Mouse (Mus musculus) CH12.LX (cell line): Measurements from ENCODE around the gene Pabpc6. TPM values are rescaled to one million over a fixed set of nuclear protein-coding genes. Genes with fewer than 3 reads are reported as not detected.

Source experiments
- DNase-seq: peaks from one replicate; pipeline ENCODE4 v3.0.0-alpha.2; 2013; ENCODE audit errors: extremely low read depth
- H3K27ac ChIP-seq: 2 replicates; pipeline ENCODE4 v1.5.1; 2012; ENCODE audit warnings: low read depth, mild to moderate bottlenecking, control low read depth, moderate library complexity; ENCODE audit not compliant: insufficient read depth
- H3K27me3 ChIP-seq: replicated peaks from 2 replicates; pipeline ENCODE3; 2012; ENCODE audit warnings: inconsistent platforms
- H3K36me3 ChIP-seq, 2 experiments: replicated peaks in 1 of 2; 2 replicates each; pipeline versions ENCODE3 to v1.6.1; 2012; ENCODE audit warnings: inconsistent platforms in 1 of 2, low read length in 1 of 2, mild to moderate bottlenecking in 1 of 2, mixed read lengths in 1 of 2, moderate library complexity in 1 of 2; ENCODE audit not compliant: control insufficient read depth in 1 of 2, insufficient read depth in 1 of 2
- H3K4me1 ChIP-seq, 2 experiments: 2 replicates each; pipeline ENCODE4 v1.6.1; 2012; ENCODE audit warnings: inconsistent platforms in 1 of 2, moderate library complexity in 1 of 2; ENCODE audit not compliant: insufficient read depth in 2 of 2, control insufficient read depth in 1 of 2
- H3K4me2 ChIP-seq: 2 replicates; pipeline ENCODE4 v1.6.1; 2012; ENCODE audit warnings: low read depth, mild to moderate bottlenecking, control low read depth; ENCODE audit not compliant: poor library complexity, insufficient read depth, severe bottlenecking
- H3K4me3 ChIP-seq, 3 experiments: fragments of 150-350 bp in 1 of 3; sonication (generic) in 1 of 3; replicated peaks in 1 of 3; 2 replicates each; pipeline versions ENCODE3 to v1.5.1; 2011 to 2012; ENCODE audit warnings: low read depth in 2 of 3, low read length in 2 of 3, mild to moderate bottlenecking in 2 of 3, moderate library complexity in 2 of 3, control low read depth in 1 of 3, improper control_type of control experiment in 1 of 3, inconsistent platforms in 1 of 3, mixed read lengths in 1 of 3; ENCODE audit not compliant: poor library complexity in 1 of 3
- H3K79me2 ChIP-seq: replicated peaks from 2 replicates; pipeline ENCODE4 v1.6.1; 2012; ENCODE audit warnings: mild to moderate bottlenecking, moderate library complexity; ENCODE audit not compliant: control insufficient read depth, poor library complexity, insufficient read depth, severe bottlenecking; ENCODE audit errors: extremely low read depth
- H3K9ac ChIP-seq: 2 replicates; pipeline ENCODE4 v1.6.1; 2012; ENCODE audit warnings: low read depth, mild to moderate bottlenecking, control low read depth, moderate library complexity; ENCODE audit not compliant: insufficient read depth
- H3K9me3 ChIP-seq: replicated peaks from 2 replicates; pipeline ENCODE3; 2012; ENCODE audit warnings: low read length, inconsistent platforms, mixed read lengths
- BHLHE40 ChIP-seq: IDR thresholded peaks from 2 replicates; pipeline ENCODE4 v1.6.1; 2011; ENCODE audit warnings: mild to moderate bottlenecking, low read depth, low read length, improper control_type of control experiment
- CHD2 ChIP-seq: IDR thresholded peaks from 2 replicates; pipeline ENCODE4 v1.6.1; 2011; ENCODE audit warnings: low read length, improper control_type of control experiment
- E2F4 ChIP-seq: IDR thresholded peaks from 2 replicates; pipeline ENCODE4 v1.6.1; 2011; ENCODE audit warnings: low read depth, low read length, improper control_type of control experiment; ENCODE audit not compliant: insufficient replicate concordance
- HCFC1 ChIP-seq: IDR thresholded peaks from 2 replicates; pipeline ENCODE4 v1.6.1; 2012; ENCODE audit warnings: low read depth, mild to moderate bottlenecking, inconsistent platforms, low read length, improper control_type of control experiment
- IRF4 ChIP-seq: IDR thresholded peaks from 2 replicates; pipeline ENCODE4 v1.6.1; 2014; ENCODE audit warnings: low read depth, mild to moderate bottlenecking, inconsistent platforms, low read length, improper control_type of control experiment
- JUN ChIP-seq: IDR thresholded peaks from 2 replicates; pipeline ENCODE4 v1.6.1; 2011; ENCODE audit warnings: low read depth, mild to moderate bottlenecking, low read length, improper control_type of control experiment, moderate library complexity; ENCODE audit not compliant: insufficient read depth
- KAT2A ChIP-seq: IDR thresholded peaks from 2 replicates; pipeline ENCODE4 v1.6.1; 2012; ENCODE audit warnings: low read length, improper control_type of control experiment, inconsistent platforms; ENCODE audit not compliant: insufficient replicate concordance
- MAFK ChIP-seq: IDR thresholded peaks from 2 replicates; pipeline ENCODE4 v1.6.1; 2011; ENCODE audit warnings: low read length, improper control_type of control experiment; ENCODE audit not compliant: insufficient replicate concordance
- MEF2A ChIP-seq: IDR thresholded peaks from 2 replicates; pipeline ENCODE4 v1.6.1; 2014; ENCODE audit warnings: low read depth, mild to moderate bottlenecking, inconsistent platforms, low read length, improper control_type of control experiment, borderline replicate concordance
- MXI1 ChIP-seq: IDR thresholded peaks from 2 replicates; pipeline ENCODE4 v1.6.1; 2011; ENCODE audit warnings: mild to moderate bottlenecking, low read depth, low read length, improper control_type of control experiment
- NELFE ChIP-seq: IDR thresholded peaks from 2 replicates; pipeline ENCODE4 v1.6.1; 2011; ENCODE audit warnings: low read depth, low read length, improper control_type of control experiment
- NRF1 ChIP-seq: IDR thresholded peaks from 2 replicates; pipeline ENCODE4 v1.6.1; 2014; ENCODE audit warnings: low read depth, mild to moderate bottlenecking, inconsistent platforms, low read length, improper control_type of control experiment, moderate library complexity
- PAX5 ChIP-seq: IDR thresholded peaks from 2 replicates; pipeline ENCODE4 v1.6.1; 2012; ENCODE audit warnings: low read length, inconsistent platforms, mixed read lengths
- POLR2A ChIP-seq: IDR thresholded peaks from 2 replicates; pipeline ENCODE4 v1.6.1; 2011; ENCODE audit warnings: low read depth, mild to moderate bottlenecking, improper control_type of control experiment, low read length
- POLR2AphosphoS2 ChIP-seq: IDR thresholded peaks from 2 replicates; pipeline ENCODE4 v1.6.1; 2011; ENCODE audit warnings: low read depth, low read length, improper control_type of control experiment
- SIN3A ChIP-seq: IDR thresholded peaks from 2 replicates; pipeline ENCODE4 v1.6.1; 2012; ENCODE audit warnings: low read length, improper control_type of control experiment, inconsistent platforms
- SMC3 ChIP-seq: IDR thresholded peaks from 2 replicates; pipeline ENCODE4 v1.6.1; 2011; ENCODE audit warnings: low read depth, low read length, improper control_type of control experiment
- TBP ChIP-seq: conservative IDR thresholded peaks from 2 replicates; pipeline ENCODE4 v1.6.1; 2011; ENCODE audit warnings: low read depth, low read length, improper control_type of control experiment
- TCF12 ChIP-seq: IDR thresholded peaks from 2 replicates; pipeline ENCODE4 v1.6.1; 2014; ENCODE audit warnings: low read depth, mild to moderate bottlenecking, inconsistent platforms, low read length, improper control_type of control experiment
- UBTF ChIP-seq: IDR thresholded peaks from 2 replicates; pipeline ENCODE4 v1.6.1; 2012; ENCODE audit warnings: low read depth, mild to moderate bottlenecking, inconsistent platforms, low read length, improper control_type of control experiment, moderate library complexity
- USF2 ChIP-seq: conservative IDR thresholded peaks from 2 replicates; pipeline ENCODE4 v1.6.1; 2011; ENCODE audit warnings: low read depth, low read length, improper control_type of control experiment
- ZMIZ1 ChIP-seq: IDR thresholded peaks from 2 replicates; pipeline ENCODE4 v1.6.1; 2012; ENCODE audit warnings: low read depth, mild to moderate bottlenecking, inconsistent platforms, low read length, improper control_type of control experiment
- ZNF384 ChIP-seq: IDR thresholded peaks from 2 replicates; pipeline ENCODE4 v1.6.1; 2012; ENCODE audit warnings: low read depth, low read length, improper control_type of control experiment, inconsistent platforms
- dilution Hi-C: fragments of 300-500 bp; cut with MboI; formaldehyde crosslinking; loops from 2 replicates; pipeline ENCODE4 v1.14.3; 2020; ENCODE audit warnings: low sequenced_read_pairs; ENCODE audit not compliant: extremely low pct_unique_long_range_greater_than_20kb, extremely low pct_ligation_motif_present
- in situ Hi-C: fragments of 300-500 bp; cut with MboI; formaldehyde crosslinking; loops from 3 replicates; pipeline ENCODE4 v1.14.3; 2019; ENCODE audit warnings: low sequenced_read_pairs, low pct_ligation_motif_present, low pct_unique_long_range_greater_than_20kb, mixed read lengths
- polyA plus RNA-seq: library from polyadenylated mRNA; unstranded; fragments of >175 nt; gene quantifications from 2 replicates; pipeline ENCODE4 v1.2.1, GENCODE M21; 2012; ENCODE audit warnings: low read depth; ENCODE audit not compliant: insufficient read length
- total RNA-seq, 2 experiments: library from RNA; depleted of rRNA; stranded (reverse); fragments of 300-350 nt in 1 of 2; fragments of >200 nt in 1 of 2; gene quantifications; 2 replicates each; pipeline ENCODE4 v1.2.3; 2012 to 2014

Pabpc6 gene
- total and polyA plus RNA-seq, 3 experiments, result not detected

DNA sequence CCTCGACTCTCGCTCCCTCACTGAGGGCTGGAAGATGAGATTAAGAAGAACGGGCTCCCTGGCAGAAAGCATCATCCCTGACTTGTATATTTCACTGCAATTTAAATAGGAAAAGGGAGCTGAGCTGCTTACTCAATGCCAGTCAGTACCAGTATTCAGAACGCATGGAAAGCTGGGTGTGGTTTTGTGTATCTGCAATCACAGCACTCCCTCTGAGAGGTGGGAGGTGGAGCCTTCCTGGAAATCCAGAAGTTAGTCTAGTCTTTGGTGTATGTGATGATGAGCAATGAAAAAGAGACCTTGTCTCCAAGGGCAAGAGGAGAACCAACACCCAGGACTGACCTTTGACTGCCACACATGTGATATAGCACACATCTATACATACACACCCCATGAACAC lies 21.7 kb upstream of the Pabpc6 start:
- TF ChIP-seq ZNF384 (no peak), IRF4 (no peak), SIN3A (no peak), CHD2 (no peak), MAFK (no peak), SMC3 (no peak), PAX5 (no peak), USF2 (no peak), MXI1 (no peak), HCFC1 (no peak), POLR2A (no peak), ZMIZ1 (no peak), JUN (no peak), BHLHE40 (no peak), E2F4 (no peak), NRF1 (no peak), KAT2A (no peak), POLR2AphosphoS2 (no peak), TCF12 (no peak), NELFE (no peak)
- Histone ChIP-seq H3K9ac (no peak overlapping the region), H3K36me3 (no peaks in the 10 kb centered on the region), H3K4me2 (no peak overlapping the region), H3K27ac (no peak overlapping the region), H3K27me3 (no peaks in the 10 kb centered on the region), H3K9me3 (no peaks in the 10 kb centered on the region), H3K4me1 (no peaks in the 10 kb centered on the region), H3K4me3 (no peak overlapping the region), H3K79me2 (no peaks in the 10 kb centered on the region)
- no peak for DNase-seq
- dilution Hi-C loops, result no loop called here
- in situ Hi-C loops, result no loop called here

DNA sequence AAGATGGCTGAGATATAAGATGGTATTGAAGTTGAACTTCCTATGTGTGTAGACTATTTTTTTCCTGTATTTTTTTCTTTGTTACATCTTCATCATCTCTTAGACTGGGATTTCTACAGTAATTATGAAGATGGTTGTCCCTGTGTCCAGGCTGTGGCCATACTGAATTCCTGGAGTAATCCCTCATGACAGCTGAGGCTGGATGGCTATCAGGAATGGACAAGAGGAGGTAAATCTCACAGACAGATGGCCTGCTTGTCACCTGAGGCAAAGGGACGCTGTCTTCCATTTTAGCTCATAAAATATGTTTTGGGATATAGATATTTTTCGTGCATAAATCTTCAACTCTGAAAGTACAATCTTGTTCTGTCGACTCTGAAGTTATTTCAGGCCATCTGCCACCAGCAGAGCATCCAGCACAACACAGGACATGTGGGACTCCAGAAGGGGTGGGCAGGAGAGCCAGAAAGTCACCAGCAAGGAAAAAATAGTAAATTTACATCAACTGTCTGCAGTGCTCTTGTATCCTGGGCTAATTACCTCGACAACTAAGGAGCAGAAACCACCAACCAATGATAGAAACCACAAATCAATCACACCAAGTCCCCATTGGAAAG lies 14.1 kb upstream of the Pabpc6 start:
- dilution Hi-C loops, result no loop called here
- no peak overlapping the region for H3K4me3 ChIP-seq

More for the DNA sequence above, 14.1 kb upstream of the Pabpc6 start:
- H3K27ac ChIP-seq, result no peak overlapping the region
- H3K9ac ChIP-seq, result no peak overlapping the region
- no peaks in the 10 kb centered on the region for H3K27me3 ChIP-seq
- no peaks in the 10 kb centered on the region for H3K9me3 ChIP-seq
- TF ChIP-seq MEF2A, result no peak
- no peak for TF ChIP-seq KAT2A
- TF ChIP-seq BHLHE40, result no peak
- no peak for TF ChIP-seq E2F4
- no peak for TF ChIP-seq POLR2AphosphoS2
- no peak for TF ChIP-seq SMC3
- TF ChIP-seq UBTF, result no peak
- TF ChIP-seq USF2, result no peak
- no peak for TF ChIP-seq NELFE
- no peak for TF ChIP-seq TBP
- H3K36me3 ChIP-seq, result no peaks in the 10 kb centered on the region
- no peak overlapping the region for H3K4me2 ChIP-seq
- no peak for DNase-seq
- H3K79me2 ChIP-seq, result no peaks in the 10 kb centered on the region
- in situ Hi-C loops, result no loop called here
- no peaks in the 10 kb centered on the region for H3K4me1 ChIP-seq
